Mouse (Mus musculus): ENCODE measurements around the gene Glt28d2.
A peak's percentile ranks its signal among the peaks of the same experiment; 100 is the strongest.
"Not testable (repeated sequence)": the region's sequence is repeated elsewhere in the genome, so short reads cannot be mapped to it uniquely, and the experiment has no call there.

Gene Glt28d2

DNA sequence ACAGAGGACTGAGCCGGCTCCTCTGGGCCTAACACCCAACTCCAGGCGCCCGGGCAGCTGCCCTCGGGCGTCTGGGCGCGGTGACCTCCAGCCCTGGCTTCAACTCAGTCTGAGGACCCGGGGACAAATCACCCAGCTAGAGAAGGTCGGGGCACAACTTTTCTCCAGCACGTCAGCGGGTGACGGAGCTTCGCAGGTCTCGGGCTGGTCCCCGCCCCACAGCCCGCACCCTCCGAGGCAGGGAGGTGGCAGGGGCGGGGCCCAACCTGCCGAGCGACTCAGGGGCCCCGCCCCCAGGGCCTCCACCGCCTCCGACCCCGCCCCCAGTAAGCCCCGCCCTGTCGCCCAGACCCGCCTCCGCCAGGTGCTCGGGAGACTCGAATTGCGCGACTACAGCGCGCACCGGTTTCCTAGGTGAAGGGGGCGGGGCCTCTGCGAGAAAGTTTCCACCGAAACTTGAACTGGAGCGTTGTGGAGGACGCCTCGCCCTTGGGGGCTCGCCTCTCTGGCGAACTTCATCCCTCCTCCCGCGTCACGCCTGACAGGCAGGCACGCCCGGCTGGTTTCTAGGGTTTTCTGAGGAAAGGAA lies at the start of gene Glt28d2, which contains the start of gene Gm37240:
Gene Glt28d2 (minus strand): TSS at position 278 of the 589 bp plus-strand sequence.
Gene Gm37240 (minus strand): TSS at position 280 of the 589 bp plus-strand sequence.
- DNase-seq (ENCODE audit: low read depth, low spot score) = peak; percentile 65

DNA sequence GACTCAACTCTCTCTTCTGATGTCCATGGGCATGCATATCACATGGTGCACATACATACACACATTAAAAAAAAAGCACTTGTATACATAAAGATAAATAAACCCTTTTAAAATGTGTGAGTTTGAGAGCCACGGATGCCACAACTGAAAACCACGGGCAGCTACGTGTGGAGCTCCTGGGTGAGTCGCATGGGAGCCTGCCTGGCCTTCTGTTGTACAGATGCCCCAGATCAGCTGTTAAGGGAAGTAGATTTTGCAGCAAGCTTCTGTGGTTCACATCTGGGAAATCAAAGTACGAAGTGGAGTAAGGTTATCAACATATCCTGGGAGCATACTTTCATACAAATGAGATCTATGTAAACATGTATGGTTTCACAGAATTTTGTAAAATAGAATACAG lies 46.3 kb upstream of the Glt28d2 start:
- no peak for DNase-seq (ENCODE audit: low read depth, low spot score)

DNA sequence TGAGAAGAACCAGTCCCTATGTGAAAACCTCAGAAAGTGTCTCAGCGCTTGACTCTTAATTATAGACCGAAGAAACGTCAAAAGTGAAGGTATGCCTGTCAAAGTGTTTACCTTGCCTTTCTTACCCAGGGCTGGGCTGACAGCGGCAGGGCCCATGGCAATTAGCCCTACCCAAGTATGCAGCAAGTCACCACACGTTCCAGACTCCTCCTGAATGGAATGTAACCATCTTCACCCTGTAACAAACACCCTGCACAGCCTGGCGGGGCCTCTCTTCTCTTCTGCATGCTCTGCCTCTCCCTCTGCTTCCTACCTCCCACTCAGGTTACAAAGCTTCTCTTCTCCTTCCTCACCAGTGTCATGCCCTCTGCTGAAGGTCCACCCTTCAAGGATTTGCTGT lies 44.5 kb upstream of the Glt28d2 start:
- DNase-seq (ENCODE audit: low read depth, low spot score) = no peak

DNA sequence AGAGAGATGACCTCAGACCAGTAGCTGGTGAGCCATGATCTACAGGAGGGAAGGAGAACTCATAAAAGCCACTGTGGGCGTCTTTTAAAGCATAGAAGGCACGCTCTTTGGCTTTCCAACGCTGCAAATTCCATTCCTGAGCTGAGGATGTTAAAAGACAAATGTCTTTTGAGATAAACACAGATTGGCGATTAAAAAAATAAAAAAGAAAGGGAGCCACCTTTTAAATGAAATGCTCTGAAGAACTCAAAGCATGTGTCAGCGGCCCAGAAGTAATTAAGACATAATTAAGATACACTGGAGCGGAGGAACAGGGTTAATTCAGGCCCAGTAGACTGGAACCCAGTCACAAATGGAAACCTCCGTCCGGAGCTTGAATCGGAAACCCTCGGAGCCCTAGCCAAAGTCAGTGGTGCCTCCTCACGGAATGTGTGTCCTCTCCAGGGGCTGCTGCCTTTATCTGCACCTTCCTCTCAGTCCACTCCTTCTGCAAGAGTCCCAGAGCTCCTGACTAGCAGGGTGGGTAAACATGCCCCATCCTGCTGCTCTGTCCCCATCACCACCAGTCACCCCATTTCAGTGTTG lies 43.4 kb upstream of the Glt28d2 start:
- DNase-seq (ENCODE audit: low read depth, low spot score) = no peak

DNA sequence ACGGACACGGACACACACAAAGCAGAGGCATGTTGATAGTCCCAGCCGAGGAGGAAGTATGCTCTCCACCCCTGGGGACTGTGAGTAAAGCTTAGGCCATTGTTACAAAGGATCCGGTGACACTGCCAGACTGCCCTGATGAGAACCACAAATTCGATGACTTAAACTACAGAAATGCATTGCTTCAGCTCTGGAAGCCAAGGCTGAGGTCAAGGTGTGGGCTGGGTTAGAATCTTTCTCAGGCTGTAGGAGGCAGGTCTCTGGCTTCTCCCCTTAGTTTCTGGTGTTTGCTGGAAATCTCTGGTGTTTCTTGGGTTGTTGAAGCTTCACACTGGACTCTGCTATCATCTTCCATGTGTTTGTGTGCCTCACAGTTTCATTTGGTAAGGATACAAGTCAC lies 42.4 kb upstream of the Glt28d2 start:
- no peak for DNase-seq (ENCODE audit: low read depth, low spot score)

DNA sequence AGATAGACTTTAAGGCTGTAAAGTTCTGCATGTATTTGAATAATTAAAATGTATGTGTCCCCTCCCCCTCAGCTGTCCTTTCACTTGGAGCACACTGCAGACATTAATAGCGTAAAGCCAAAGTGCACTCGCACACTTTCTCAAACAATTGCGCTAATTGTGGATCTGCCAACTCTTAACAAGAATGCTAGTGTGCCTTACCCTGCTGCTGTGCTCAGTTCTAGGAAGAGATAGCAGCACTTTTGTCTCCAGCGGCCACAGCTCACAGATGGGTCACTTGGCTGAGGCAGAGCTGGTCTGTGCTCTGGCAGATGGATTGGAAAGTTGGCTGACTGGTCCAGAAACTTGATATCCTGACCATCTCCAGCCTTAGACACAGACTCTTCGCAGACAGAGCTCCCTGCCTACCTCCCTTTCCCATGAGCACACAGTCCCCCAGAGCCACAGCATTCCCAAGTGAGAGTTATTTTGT lies 40.9 kb upstream of the Glt28d2 start:
- no peak for DNase-seq (ENCODE audit: low read depth, low spot score)

DNA sequence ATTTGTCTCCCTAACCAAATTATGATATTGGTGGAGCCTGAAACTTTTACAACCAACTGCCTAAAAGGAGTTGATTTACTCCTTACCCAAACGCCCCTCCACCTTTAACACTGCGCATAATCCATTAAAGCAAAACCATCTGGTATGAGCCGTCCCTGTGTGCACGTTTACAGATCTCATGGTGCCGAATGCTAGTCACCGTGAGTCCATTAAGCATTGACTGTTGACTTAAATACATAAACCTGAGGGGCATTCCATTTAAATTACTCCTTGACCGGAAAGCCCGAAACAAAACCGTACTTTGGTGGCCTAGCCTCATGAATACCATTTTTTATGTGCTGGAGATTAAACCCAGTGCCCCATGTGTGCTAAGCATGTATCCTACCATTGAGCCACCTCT lies 40.0 kb upstream of the Glt28d2 start:
- DNase-seq (ENCODE audit: low read depth, low spot score) = no peak

DNA sequence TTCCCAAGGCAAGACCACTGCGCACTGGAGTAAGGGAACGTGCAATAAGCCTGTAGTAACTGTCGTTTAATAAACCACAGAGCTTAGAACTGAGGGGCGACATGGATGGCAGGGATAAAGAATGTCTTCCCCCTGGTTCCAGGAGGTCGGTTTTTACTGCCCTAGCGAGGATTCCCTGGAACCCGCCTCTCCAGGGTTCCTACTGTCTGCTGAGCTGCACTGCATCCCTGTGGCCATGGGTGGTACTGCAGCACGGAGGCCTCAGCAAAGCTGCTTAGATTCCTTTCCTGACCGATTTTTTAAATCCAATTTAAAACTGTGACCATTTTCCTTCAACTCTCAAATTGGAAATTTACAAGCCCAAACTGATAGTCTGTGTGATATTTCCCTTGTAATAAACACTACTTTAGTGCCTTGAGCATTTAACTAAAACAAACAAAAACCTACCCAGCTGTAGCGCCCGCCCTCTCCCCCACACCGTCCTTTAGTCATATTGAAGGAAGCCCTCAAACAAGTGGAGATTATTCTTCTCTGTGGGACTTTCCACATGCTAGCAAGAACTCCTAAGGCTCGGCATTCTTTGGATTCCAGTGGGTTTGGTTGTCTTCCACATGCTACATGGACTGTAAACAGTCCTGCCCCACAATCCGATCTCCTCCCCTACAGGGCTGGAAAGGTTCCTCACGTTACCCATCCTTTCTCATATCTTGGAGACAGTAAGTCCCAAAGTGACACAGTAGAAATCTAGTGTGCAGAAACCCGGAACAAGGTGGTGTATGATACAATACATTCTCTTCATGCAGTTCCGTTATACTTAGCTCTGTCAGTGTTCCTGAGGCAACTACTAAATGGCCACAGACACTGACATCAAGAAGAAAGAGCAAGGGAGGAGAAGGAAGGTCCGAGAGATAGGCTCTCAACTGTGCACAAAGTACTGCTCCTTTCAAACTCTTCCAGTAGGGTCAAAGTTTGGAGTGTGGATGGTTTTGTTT lies 36.9 kb upstream of the Glt28d2 start:
- DNase-seq (ENCODE audit: low read depth, low spot score) = peak; percentile 68

DNA sequence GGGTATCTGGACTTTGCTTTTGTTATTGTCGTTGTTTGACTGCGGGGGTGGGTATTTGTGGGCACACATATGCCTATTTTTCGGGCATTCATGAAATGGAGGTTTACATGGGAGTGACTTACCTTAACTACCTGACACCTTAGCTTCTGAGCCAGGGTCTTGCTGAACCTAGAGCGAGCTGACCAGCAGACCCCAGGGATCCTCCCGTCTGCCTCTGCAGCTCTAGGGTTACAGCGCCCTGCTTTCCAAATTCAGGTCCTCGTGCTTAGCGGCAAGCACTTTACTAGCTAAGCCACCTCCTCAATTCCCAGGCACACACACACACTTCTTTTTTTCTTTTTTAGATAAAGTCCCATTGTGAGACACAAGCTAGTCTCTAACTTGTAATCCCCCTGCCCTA lies 36.0 kb upstream of the Glt28d2 start:
- DNase-seq (ENCODE audit: low read depth, low spot score) = no peak

DNA sequence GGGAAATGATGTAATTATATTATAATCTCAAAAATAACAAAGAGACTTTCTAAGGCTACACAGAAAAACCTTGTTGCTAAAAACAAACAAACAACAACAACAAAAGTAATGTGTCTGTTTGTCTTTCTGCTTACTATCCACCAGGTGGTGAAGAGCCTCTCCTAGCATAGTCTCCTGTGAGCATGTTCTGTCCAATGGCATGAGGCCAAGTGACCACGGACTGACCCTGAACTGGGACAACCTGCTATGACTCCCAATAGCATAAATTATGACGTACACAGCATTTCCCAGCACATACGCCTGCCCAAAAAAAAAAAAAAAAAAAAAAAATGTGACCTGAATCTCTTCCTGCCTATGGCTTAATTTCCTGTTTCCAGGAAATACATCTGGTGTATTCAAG lies 35.0 kb upstream of the Glt28d2 start:
- DNase-seq (ENCODE audit: low read depth, low spot score) = peak; percentile 9

DNA sequence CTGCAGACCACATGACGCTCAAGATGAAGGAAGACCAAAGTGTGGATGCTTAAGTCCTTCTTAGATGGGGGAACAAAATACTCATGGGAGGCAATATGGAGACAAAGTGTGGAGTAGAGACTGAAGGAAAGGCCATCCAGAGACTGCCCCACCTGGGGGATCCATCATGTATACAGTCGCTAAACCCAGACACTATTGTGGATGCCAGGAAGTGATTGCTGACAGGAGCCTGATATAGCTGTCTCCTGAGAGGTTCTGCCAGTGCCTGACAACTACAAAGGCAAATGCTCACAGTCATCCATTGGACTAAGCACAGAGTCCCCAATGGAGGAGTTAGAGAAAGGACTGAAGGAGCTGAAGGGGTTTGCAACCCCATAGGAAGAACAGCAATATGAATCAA lies 33.4 kb upstream of the Glt28d2 start:
- DNase-seq (ENCODE audit: low read depth, low spot score) = not testable (repeated sequence)

DNA sequence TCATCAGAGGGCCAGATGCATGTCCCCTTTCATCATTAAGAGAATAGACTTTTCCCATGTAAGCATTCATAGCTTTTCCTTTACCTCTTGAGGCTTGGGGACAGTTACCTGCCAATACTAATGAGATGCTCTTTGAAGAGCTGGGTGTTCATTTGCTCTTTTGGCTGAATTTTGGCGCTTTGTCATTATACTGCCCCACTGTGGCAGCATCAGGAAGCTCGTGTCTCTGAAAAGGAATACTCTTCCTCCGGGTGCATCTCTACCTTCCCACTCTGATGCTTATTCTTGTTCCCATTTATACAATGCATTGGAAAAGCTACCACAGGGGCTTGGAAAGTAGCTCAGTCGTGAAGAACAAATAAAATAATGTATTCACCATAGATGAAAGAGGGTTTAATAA lies 30.3 kb upstream of the Glt28d2 start:
- peak; percentile 29 for DNase-seq (ENCODE audit: low read depth, low spot score)

DNA sequence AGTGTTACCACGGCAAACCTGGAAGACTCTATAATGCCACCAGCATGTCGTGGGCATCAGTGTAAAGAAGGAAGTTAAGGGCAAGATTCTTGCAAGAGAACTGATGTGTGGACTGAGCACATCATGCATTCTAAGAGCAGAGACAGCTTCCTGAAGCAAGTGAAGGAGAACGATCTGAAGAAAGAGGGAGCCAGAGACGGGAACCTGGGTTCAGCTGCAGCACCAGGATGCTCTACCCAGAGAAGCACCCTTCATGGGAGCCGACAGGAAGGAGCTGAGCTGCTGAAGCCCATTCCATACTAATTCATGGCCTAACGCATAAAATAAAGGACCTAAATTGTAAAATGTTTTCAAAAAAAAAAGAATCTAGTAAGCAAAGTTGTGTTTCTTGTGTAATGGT lies 27.5 kb upstream of the Glt28d2 start:
- no peak for DNase-seq (ENCODE audit: low read depth, low spot score)

DNA sequence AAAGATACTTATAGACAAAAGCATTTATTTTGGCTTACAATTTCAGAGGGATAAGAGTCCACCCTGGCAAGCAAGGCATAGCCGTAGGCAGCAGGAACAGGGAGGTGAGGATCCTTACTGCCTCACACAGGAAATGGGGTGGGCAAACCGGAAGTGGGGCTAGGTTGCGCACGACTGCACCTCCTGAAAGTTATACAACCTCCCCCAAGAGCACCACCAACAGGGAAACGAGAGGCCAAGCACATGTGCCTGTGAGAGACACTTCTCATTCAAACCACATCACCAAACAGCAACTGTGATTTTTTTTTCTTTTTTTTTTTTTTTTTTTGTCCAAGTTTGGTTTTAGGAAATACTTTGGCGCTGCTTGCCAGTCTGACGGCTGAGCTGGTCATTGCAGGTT lies 19.8 kb upstream of the Glt28d2 start:
- no peak for DNase-seq (ENCODE audit: low read depth, low spot score)

DNA sequence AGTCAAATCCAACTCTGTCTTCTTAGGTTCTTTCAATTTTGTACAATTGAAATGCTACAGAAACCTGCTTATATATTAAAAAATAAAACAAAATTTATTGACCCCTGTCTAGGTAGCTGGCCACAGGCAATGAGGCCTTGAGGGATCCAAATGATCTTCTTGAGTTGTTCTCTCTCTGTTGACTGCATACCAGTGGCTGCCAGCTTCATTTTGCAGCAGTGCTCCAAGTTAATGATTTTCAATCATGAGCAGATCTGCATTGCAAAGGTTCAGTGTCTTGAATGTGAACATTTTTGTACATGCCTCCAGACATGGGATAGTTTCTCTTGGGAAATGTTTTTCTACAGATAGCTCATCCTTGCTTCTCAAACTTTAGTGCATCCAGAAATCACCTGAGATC lies 17.1 kb upstream of the Glt28d2 start:
- no peak for DNase-seq (ENCODE audit: low read depth, low spot score)

DNA sequence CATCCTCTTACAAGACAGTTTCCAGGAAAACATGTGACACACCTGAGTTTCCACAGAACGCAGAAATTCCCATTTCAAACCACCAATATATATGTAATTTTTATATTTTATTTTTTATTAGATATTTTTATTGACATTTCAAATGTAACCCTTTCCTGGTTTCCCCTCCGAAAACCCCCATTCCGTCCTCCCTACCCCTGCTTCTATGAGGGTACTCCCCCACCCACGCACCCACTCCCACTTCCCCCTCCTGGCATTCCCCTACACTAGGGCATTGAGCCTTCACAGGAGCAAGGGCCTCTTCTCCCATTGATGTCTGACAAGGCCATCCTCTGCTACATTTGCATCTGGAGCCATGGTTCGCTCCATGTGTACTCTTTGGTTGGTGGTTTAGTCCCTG lies 7.7 kb upstream of the Glt28d2 start:
- no peak for DNase-seq (ENCODE audit: low read depth, low spot score)

DNA sequence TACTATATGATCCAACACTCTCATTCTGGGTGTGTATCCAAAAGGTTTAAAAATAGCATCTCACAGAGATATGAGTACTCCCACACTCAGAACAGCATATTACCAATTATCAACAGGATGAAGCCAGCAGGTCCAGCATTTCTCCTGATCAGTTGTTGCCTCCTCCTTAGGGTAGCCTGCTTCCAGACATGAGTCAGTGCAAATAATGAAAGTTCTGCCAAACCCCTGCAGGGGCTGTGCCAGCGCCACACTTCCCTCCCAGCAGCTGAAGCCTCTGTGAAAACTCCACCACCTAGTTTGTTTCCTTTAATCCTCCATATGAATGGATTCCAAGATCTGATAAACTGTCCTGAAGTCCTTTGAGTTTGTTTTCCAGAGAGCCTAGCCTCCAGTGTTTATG lies 4.3 kb upstream of the Glt28d2 start:
- DNase-seq (ENCODE audit: low read depth, low spot score) = no peak

DNA sequence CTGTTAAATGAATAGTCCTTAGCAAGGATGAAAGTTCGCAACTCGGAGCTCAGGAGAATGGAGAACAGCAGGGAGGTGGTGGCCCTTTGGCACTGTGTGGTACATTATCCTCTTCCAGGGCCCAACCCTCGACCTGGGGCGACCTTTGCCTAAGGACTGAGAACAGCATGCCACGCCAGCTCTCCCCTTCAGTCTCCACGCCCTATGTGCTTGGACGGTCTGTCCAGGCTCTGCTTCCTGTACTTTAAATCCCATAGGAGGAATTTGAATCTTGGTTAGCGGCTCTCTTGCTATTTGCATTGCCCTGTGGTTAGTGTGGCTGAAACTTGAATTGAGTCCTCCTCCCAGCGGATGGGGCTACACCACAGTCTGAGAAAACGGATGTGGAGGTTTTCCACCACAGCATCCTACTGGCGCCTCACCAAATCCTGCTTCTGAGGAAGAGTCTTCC lies 930 bp upstream of the Glt28d2 start:
- DNase-seq (ENCODE audit: low read depth, low spot score) = no peak

DNA sequence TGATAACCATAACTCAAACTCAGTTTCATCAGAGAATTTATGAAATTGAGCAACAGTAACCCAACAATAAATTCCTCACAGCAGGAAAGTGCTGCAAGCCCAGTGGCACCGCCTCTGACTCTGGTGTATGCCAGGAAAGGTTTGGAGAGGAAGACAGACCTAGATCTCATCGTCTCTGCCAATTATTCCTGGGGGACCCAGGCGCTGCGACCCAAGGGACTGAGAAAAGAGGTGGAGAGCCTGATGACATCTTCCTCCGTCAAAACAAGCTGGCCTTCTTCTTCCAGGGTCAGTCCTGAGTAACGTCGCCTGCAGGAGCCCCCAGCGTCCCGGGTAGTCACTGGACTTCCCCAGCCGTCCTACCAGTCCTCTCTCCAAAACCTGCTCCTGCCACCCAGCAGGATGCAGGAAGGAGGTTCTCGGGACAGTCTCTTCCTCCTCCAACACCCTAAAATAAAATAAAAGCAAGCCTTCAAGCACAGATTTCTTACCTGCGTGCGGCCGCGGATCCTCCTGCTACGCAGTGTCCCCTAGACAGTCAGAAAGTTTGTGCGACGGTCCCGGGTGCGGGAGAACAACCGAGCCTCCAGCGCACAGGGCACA lies 579 bp downstream of the Glt28d2 start:
- DNase-seq (ENCODE audit: low read depth, low spot score) = no peak

DNA sequence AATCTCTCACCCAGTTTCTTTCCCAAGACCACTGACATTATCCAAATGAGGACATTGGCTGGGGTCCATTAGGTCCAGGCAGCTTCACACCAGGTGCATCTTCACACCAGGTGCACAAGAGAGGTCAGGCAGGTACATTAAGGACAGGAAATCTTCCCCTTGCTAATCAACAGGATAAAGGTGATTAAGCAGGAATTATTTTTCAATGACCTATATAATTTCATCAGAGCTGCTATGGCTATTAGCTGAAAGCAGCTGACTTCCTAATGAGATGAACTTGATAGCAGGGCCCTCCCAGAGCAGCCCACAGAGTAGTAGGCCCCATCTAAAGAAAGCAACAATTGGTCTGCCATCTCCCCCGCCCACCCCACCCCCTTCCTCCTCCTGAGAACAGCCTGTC lies 1.4 kb downstream of the Glt28d2 start:
- peak; percentile 17 for DNase-seq (ENCODE audit: low read depth, low spot score)

DNA sequence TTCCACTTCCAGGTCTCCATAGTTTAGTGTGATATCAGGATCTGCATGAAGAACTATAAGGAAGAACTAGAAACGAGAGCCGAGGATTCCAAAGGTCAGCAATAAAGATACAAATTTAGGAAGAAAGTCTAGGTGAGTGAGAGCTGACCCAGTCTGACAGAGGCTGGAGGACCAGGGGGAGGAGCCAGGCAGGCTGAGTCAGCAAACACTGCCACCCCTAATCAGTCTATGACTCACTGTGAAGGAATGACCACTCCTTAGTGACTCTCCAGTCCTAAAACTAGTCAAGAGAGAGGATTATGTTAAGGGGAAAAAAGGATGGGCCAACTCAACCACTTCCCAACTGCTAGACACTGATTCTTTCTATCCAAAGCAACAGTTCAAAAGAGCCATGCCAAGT lies 6.6 kb downstream of the Glt28d2 start:
- no peak for DNase-seq (ENCODE audit: low read depth, low spot score)

DNA sequence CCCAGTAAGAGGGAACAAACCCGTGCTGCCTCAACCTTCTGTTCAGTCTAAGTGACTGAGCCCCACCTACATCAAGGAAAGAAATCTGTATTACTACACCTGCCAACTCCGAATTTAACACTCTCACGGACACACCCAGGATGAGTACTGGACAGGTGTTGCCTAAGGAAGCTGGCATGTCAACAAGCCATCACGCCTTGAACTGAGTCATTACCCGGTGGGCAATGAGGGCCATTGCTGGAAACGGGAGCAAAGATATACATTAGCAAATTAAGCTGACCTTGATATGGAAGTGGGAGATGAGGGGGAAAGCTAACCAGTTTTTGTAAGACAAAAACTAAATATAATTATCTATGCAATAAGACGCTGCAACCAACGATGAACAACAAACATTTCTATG lies 7.2 kb downstream of the Glt28d2 start:
- DNase-seq (ENCODE audit: low read depth, low spot score) = no peak
